Mouse (Mus musculus) thymus, adult 2 months (tissue): ENCODE data around the gene Fbxl14.

Source experiments
- CTCF ChIP-seq: fragments of 200-500 bp; IDR thresholded peaks from 2 replicates; pipeline ENCODE4 v1.5.1; 2012; ENCODE audit warnings: mild to moderate bottlenecking, control low read depth, low read length, moderate library complexity, borderline replicate concordance; ENCODE audit not compliant: control insufficient read depth, poor library complexity, insufficient read depth; ENCODE audit errors: extremely low read depth
- POLR2A ChIP-seq: fragments of 200-500 bp; IDR thresholded peaks from 2 replicates; pipeline ENCODE4 v1.6.1; 2012; ENCODE audit warnings: mild to moderate bottlenecking, low read length, control low read depth, moderate library complexity; ENCODE audit not compliant: control insufficient read depth, poor library complexity, insufficient read depth; ENCODE audit errors: extremely low read depth

DNA sequence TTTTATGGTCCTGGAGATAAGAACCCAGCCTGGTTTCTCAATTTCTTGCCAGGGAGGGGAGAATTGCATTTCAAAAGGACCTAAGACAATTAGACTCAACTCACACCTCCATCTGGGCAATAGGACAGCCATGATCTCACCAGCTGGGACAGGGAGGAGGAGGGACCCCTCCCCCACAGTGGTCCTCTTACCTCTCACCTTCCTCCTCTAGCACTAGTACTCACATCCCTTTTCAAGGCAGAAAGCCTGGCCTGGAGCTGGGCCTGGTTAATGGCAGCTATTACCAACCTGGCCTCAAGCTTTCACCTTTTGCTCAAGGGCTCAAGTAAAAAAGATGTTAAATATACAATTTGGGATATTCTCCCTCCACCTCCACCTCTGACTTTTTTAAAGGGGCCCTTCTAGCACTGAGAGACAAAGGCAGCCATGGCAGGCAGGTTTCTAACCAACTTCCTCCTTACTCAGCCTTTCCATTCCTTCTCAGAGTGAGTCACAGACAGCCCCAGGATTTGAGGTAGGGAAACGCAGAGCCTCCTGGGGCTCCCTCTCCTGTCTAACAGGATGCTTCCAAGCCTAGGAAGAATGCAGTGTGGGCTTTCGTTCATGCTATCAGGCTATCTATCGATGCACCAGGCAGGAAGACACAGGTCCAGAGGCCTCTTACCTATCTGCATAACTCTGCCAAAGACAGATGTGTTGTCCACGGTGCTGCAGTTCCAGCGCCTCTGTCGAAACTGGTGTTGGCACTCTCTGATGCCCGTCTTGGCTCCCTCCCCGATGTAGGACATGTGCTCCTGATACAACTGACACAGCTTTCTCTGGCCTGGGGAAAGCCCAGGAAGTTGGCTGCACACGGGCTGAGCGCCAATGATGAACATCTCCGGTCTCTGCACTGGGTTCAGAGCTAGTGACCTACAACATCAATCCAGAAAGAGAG is 33.5 kb upstream of the Fbxl14 start:
- no peak for TF ChIP-seq CTCF
- no peak for TF ChIP-seq POLR2A
